Mouse (Mus musculus): ENCODE measurements around the gene Wfdc21.

The Wfdc21 gene

GRCm38 (mm10) chr11:83746681-83747080, at the start of gene Wfdc21:
Gene Wfdc21 (plus strand): TSS chr11:83746940.
- DNase-seq (ENCODE audit: low spot score in 2 of 2) = no peak

DNA sequence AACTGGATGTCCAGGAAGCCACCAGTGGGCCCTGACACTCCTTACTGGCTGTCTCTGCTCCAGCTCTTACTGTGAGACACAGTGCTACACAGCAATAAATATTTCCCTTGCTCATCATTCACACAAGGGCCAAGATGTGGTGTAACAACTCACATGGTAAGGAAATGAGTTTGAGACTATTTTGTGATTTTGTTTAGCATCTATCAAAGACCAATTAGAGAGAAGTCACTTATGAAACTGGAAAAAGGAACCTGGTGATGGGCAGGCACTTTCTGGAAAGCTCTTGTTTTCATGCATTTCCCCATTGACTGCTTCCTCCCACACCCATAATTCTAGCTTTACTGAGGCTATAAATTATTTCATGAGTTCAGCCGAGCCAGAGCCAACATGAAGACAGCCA, 43.0 kb upstream of the Wfdc21 start, which contains the start of gene Wfdc17:
TSS of gene Wfdc17 (plus strand) at position 287 of the 400 bp plus-strand sequence.
- no peak for DNase-seq (ENCODE audit: low spot score in 2 of 2)

DNA sequence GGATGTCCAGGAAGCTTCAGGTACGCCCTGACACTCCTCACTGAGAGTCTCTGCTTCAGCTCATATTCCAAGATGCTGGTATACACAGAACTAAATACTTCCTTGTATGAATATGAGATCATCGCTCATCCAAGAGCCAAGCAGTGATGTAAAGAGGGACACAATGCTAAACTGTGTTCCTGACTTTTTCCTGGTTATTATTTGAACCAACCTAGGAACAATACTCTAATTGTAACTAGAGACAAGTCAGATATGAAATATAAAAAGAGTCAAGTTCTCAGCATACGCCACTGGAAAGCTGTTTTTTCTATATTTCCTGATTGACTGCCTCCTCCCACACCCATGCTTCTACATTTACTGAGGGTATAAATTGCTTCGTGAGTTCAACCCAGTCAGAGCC, 38.0 kb upstream of the Wfdc21 start, which contains the start of gene Wfdc18:
TSS of gene Wfdc18 (plus strand) at position 301 of the 400 bp plus-strand sequence.
- DNase-seq (ENCODE audit: low spot score in 2 of 2) = no peak

GRCm38 (mm10) chr11:83709683-83710082, 37.1 kb upstream of the Wfdc21 start:
- no peak for DNase-seq (ENCODE audit: low spot score in 2 of 2)

- no peak for DNase-seq (ENCODE audit: low spot score in 2 of 2)
These were observed 34.1 kb upstream of the Wfdc21 start for GRCm38 (mm10) chr11:83712671-83713070.

DNA sequence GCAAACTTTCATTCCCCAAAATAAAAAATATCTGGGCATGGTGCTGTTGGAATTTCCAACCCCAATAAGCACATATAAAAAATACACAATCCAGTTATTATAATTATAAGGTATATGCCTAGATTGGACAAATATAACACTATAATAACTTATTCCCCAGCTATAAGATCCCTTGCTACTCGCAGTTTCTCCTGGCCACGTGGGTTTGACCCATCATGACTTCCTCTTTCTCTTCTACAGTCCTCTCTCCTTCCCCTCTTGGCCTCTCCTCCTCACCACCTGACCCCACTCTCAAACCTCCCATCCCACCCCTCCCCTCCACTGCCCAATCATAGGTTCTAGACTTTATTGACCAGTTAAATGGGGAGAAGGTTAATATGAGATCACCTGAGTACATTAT, 32.8 kb upstream of the Wfdc21 start:
- no peak for DNase-seq (ENCODE audit: low spot score in 2 of 2)

DNA sequence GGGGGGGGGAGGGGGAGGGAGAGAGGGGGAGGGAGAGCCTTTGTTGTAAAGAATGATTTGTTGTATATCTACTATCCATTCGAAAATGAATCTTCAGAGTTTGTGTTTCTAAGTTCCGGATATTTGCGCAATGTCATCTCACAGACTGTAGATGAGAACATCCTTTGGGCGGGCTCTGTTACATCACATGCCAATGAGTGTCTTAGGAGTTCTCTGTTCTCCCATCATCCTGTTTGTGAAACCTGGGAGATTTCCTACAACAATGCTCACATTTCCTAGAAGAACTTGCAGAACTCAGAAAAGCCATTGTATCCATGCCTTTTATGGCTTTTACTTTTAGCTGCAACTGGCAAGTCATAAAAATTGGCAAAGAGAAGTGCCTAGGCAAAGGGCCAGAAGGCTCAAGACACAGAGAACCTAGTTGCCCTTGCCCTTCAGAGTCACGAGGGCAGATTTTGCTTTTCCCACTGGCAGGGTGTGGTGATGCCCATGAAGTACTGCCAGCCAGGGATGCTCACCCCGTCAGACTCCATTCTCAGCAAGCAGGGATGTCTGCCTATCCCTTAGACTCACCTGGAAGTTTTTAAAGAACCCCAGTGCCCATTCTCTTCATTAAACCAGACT, 29.6 kb upstream of the Wfdc21 start:
- DNase-seq (ENCODE audit: low spot score in 2 of 2) = no peak

GRCm38 (mm10) chr11:83720766-83721165, 26.0 kb upstream of the Wfdc21 start:
- DNase-seq (ENCODE audit: low spot score in 2 of 2) = no peak

DNA sequence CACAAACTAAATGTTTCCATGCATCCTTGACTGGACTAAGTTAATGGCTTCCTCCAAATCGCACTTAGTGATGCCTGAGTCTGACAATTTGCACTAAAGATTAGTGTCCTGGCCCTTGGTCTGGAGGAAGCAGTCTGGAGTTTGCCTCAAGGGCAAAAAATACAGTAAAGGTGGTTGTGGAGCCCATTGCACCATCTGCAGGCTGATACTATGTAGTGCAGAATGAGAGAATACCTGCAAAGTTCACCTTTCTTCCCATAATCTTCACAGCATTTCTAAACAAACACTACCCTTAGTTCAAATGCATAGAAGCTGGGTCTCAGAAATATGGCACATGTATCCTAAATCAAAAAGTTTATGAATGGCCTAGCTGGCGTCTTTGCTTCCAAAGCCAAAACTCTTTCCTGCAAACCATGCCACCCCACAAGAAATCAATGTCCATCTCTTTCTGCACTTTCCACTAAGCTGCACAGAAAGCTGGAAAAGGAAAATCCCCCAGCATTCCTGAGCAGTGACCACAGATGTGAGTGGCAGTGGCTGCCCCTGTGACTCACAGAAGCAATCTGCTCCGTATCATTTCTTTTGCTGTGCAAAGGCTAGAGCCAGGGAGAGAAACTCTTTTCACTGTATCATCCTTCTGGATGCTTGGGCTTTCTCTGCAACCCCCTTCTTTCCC, 17.8 kb upstream of the Wfdc21 start:
- DNase-seq (ENCODE audit: low spot score in 2 of 2) = no peak

DNA sequence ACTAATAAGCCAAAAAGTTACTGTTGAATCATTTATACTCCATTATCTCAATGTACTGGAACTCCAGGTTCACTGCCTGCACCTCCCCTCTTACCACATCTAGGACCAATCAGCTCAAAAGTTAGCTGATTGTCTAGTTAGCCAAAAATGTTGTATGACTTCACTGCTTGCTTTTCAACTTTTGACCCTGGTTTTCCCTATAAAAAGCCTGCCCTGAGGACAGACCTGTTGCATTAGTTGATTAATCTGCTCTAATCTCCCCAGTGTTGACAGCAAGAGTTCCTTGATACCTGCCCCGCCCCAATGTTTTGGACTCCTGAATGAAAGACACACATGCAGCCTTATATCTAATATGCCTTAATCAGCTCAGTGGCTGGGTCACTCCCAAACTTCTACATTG, 15.6 kb upstream of the Wfdc21 start:
- no peak for DNase-seq (ENCODE audit: low spot score in 2 of 2)

DNA sequence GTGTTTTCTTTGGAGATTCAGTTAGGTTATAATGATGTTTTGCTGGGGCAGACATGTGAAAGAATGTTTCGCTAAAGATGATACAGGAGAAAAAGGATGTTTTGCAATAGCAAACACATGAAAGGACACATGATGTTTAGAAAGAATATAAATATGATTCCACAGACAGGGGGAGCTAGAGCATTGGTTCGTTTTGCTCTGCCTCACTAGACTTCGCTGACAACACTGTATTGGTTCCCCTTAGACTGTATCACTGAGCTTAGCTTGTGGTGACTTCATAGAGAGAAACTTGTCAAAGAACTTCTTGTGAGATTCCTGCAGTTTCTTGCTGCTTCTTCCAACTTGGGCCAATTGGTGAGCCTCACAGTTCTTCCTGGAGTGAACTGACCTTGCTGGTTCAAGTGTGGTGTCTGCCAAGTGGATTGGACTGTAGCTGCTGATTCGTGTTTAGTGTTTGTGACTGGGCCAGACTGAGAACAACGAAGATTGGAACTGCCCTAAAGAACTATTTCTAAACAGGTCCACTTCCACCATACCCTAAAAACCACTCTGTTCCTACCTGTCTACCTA, 13.6 kb upstream of the Wfdc21 start:
- no peak for DNase-seq (ENCODE audit: low spot score in 2 of 2)

- DNase-seq (ENCODE audit: low spot score in 2 of 2) = no peak
These were observed 12.5 kb upstream of the Wfdc21 start for GRCm38 (mm10) chr11:83734215-83734614.

DNA sequence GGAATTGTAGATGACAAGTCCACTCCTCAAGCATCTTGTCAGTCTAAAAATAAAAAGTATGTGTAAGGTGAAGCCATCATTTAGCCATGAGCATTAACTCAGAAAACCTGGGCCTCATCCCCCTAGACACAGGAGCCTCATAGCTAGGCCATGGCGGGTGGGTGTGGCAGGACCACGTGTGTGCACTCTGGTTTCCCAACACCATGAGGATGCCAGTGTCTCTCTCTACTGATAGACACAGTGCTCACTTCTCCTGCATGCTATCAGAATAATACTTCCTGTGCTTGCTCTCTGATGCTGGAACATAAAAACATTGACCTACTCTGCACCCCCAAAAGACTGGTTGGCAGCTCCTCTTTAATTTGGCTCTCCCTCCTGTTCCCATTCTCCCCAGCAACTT, 10.9 kb upstream of the Wfdc21 start:
- DNase-seq (ENCODE audit: low spot score in 2 of 2) = no peak

GRCm38 (mm10) chr11:83737109-83737558, 9.6 kb upstream of the Wfdc21 start:
- DNase-seq (ENCODE audit: low spot score in 2 of 2) = no peak

DNA sequence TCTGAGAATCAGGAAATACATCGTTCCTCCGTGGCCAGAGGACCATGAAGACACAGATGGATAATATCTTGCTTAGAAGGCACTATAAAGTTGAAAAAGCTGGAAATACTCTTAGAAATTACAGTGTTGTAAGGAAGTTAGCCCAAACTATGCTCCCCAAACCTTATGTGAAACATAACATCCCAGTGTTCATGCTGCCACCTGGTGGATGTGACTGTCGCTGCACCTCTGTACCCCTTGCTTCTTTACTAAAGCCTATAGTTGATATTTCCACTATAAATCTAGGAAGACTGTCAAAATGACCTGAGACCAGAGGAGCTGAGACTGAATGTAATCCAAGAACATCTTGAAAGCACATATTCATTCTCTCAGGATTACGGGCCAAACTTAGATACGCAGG, 7.5 kb upstream of the Wfdc21 start:
- DNase-seq (ENCODE audit: low spot score in 2 of 2) = peak; percentile 39 to 83

- DNase-seq (ENCODE audit: low spot score in 2 of 2) = no peak
These were observed 6.2 kb upstream of the Wfdc21 start for GRCm38 (mm10) chr11:83740443-83740991.

DNA sequence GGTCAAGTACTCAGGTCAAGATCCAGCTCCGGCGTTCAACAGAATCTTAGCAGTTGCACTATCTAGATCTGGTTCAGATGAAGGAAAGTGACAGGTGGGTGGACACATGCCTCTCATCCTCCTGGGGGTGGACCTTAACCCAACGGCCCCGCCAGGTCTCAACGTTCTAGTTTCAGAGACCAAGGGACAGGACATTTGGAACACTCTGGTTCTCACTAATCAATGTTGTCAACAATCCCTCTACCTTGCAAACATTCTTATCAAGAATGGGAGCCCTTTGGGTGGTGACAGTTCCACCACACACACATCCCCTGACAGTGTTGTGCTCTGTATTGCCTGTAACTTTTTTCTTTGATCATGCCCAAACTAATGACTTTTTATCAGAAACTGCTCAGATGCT, 4.9 kb upstream of the Wfdc21 start:
- DNase-seq (ENCODE audit: low spot score in 2 of 2) = no peak

- no peak for DNase-seq (ENCODE audit: low spot score in 2 of 2)
These were observed 3.9 kb upstream of the Wfdc21 start for GRCm38 (mm10) chr11:83742731-83743355.

DNA sequence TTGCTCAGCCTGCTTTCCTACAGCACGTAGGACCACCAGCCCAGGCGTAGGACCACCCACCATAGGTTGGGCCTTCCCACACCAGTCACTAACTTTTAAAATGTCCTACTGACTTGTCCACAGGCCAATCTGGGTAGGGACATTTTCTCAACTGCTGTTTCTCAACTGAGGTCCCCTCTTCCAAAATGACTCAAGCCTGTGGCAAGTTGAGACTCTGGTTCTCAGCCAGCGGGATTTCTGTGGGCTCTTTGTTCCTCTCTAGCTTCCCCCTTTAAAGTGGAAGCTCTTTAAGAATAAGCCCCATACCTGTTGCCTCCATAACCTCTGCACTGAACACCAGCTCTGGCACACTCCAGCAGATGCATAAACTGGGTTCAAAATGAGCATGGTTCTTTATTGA, 3.2 kb upstream of the Wfdc21 start:
- DNase-seq (ENCODE audit: low spot score in 2 of 2) = no peak

DNA sequence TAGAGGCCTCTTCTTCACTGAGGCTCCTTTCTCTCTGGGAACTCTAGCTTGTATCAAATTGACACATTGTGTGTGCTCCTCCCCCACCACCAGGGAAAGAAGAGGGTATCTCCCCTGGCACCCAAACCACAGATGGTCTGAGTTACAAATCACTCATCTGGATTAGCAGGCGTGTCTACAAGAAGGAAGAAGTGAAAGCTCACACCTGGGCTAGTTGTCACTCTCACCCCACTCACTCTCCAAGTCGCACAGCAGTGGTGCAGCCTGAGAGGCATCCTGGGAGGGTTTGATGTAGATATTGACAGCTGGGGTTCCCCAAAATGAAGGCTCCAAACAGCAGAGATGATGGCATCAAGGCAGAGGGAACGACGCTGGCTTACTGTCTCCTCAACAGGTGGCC, 588 bp upstream of the Wfdc21 start:
- no peak for DNase-seq (ENCODE audit: low spot score in 2 of 2)

DNA sequence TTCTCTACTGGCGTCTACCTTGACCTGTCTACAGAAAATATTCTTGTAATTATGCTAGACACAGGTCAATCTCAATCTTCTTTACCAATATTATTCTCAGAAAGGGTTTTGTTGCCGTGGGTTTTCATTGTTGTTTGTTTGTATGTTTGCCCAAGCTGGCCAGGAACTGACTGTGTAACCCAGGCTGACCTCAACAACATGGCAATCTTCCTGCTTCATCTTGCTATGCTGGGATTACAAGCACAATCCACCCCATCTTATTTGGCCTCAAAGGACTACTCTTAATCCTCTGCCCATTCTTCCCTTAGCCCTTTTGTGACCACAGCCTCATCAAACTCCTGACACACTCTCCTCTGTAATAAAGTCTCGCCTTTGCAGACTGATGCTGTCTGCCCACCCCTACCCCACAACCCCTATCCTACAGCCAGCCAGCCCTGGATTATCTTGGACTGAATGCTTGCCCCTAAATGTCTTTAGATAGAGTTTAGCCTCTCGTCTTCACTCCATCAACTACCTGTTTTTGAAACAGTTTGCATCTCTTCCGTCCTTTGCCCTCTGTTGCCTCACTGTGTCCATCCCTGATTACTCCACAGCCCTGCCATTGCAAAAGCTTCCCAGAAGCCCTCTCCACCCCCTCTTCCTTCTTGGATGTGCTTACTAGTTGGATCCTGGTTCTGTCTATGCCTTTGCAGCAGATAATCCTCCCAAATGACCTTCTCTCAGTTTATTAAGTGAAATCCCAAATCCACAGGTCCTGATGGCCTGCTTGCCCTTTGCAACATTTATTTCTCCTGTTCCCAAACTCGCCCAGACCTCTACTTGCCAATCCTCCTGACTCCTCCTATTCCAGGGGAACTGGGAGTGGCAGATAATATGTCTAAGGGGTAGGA, 881 bp downstream of the Wfdc21 start:
- no peak for DNase-seq (ENCODE audit: low spot score in 2 of 2)
